Mouse (Mus musculus): ENCODE measurements around the gene Krt23. TPM values are rescaled to one million over a fixed set of nuclear protein-coding genes. Genes with fewer than 3 reads are reported as not detected.

Gene Krt23
- 0.61 and 2.4 TPM in 2 replicates for polyA plus RNA-seq (2016; fragmentation: Nextera tagmentation; extraction: Ambion mirVana)

DNA sequence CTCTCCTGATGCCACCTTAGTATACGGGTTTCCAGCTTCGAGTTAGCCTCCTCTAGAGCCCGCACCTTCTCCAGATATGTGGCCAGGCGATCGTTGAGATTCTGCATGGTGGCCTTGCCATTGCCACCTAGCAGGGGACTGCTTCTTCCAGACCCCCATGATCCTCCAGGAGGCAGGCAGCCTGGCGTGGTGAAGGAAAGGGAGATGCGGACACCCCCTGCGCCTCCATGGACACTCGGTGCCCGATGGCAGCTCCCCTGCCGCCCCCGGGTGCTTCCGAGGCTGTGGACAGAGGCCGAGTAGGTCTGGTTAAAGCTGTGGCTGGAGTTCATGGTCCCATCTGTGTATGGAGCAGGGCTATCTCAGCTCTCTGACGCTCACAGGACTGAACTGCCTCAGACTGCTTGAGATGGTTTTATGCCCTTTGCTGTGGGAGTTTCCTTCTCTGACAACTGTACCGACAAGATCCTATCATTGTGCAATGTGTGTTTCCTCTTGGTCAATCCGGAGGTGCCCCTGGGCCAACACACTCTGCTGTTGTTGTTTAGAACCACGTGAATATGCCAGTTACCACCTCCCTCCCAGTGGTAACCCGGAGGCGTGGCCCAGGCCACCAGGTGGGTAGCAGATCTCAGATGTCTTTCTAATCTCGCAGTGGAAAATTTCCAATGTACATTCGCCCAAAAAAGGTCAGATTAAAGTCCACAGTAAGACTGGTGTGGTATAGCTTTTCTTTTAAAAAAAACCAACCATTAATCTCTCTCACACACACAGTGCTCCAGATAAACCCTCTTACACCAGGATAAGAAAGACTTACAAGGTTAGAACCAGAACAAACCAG, at the start of gene Krt23:
TSS of gene Krt23 (minus strand) at position 405 of the 841 bp plus-strand sequence.
- no peak within 1 kb of the TSS for H3K4me2 ChIP-seq (replicated peaks)
- ATAC-seq (ENCODE audit: insufficient number of reproducible peaks, insufficient read depth, low FRiP score, low TSS enrichment), result 0 out of 2 replicates have a peak, but pooled peaks have one; percentile 35
- H3K27me3 ChIP-seq, result no peaks in the 10 kb centered on the region
- no peaks in the 10 kb centered on the region for H3K9me3 ChIP-seq
- no peak within 1 kb of the TSS for H3K4me3 ChIP-seq
- 78% methylated on average over 22 of the region's 22 CpGs for WGBS
- H3K4me1 ChIP-seq, result no peaks in the 10 kb centered on the region
- H3K27ac ChIP-seq, result no peak within 1 kb of the TSS
- H3K9ac ChIP-seq, result no peak within 1 kb of the TSS
- H3K36me3 ChIP-seq, result no peaks in the 10 kb centered on the region

DNA sequence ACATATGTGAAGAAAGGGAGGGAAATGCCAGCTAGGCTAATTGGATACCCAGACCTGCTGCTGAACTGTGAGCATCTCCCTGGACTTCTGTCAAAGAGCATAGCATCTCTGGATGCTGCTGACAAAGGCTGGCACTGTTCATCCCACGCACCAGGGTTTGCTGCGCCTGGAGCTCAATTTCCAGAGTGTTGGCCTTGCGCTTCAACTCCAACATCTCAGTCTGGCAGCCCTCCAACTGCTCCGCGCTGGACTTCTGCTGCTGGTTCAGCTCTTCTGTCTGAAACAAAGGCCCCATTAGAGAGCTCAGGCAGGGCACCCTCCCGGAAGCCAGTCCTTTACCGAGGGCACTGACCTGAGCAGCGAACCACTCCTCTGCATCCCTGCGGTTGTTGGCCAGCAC, 46.8 kb upstream of the Krt23 start:
- no peak for ATAC-seq (ENCODE audit: insufficient number of reproducible peaks, insufficient read depth, low FRiP score, low TSS enrichment)
- Histone ChIP-seq H3K27ac (no peak overlapping the region), H3K4me3 (no peak overlapping the region), H3K4me2 (replicated peaks) (no peak overlapping the region), H3K36me3 (no peaks in the 10 kb centered on the region), H3K4me1 (no peaks in the 10 kb centered on the region), H3K9me3 (no peaks in the 10 kb centered on the region), H3K27me3 (no peaks in the 10 kb centered on the region), H3K9ac (no peak overlapping the region)
- WGBS, result 41% methylated on average over 9 of the region's 9 CpGs

DNA sequence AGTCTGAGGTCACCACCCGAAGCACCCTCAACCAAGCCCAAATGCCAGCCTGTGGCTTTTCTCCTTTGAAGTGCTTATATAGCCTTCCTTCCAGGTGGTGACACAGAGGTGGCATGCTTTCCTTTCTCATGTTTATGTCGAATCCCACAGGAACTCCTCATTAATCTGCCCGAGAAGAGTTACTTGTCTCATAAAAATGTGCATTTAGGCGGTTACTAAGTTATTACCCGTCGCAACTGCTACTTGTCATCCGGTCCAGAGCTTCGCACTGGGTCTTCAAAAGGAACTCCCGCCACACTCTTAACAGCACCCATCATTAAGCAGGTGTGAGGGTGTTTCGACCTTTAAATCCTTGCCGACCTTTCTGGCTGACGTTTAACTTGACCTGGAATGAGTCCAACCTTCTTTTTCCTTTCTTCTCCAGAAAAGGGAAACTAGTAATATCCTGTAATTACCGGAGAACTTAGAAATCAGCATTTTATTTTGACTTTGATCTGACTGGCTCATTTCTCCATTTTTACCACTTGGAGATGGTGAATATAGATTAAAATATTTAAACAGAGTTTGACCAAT, 28.4 kb upstream of the Krt23 start, which contains the start of gene Krt39:
TSS of gene Krt39 (minus strand) at position 51 of the 573 bp plus-strand sequence.
- H3K9me3 ChIP-seq, result no peaks in the 10 kb centered on the region
- 80% methylated on average over 13 of the region's 13 CpGs for WGBS
- no peaks in the 10 kb centered on the region for H3K27me3 ChIP-seq
- no peak within 1 kb of the TSS for H3K9ac ChIP-seq
- no peak within 1 kb of the TSS for H3K4me3 ChIP-seq
- H3K4me2 ChIP-seq (replicated peaks), result no peak within 1 kb of the TSS
- no peaks in the 10 kb centered on the region for H3K4me1 ChIP-seq
- ATAC-seq (ENCODE audit: insufficient number of reproducible peaks, insufficient read depth, low FRiP score, low TSS enrichment), result no peak
- H3K36me3 ChIP-seq, result no peaks in the 10 kb centered on the region
- H3K27ac ChIP-seq, result no peak within 1 kb of the TSS

DNA sequence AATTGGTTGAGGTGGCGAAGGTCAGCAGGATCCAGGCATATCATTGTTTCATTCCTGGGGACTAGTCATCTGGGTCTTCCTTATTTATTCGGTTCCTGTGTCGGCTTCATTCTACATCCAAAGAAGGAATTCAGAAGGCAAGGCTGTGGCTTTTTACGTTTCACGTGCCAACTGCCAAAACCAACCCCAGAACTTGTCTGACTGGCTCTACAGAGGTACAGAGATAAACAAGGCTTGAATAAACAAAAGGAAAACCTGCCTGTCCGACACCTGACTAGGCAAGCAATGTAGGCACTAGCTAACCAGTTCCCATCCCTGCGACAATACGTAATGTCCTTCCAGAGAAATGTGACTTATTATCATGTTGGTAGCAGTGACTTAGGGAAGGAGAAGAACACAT, 21.2 kb upstream of the Krt23 start:
- H3K4me1 ChIP-seq, result no peaks in the 10 kb centered on the region
- ATAC-seq (ENCODE audit: insufficient number of reproducible peaks, insufficient read depth, low FRiP score, low TSS enrichment), result no peak
- H3K4me2 ChIP-seq (replicated peaks), result no peak overlapping the region
- no peaks in the 10 kb centered on the region for H3K36me3 ChIP-seq
- H3K4me3 ChIP-seq, result no peak overlapping the region
- no peaks in the 10 kb centered on the region for H3K9me3 ChIP-seq
- no peaks in the 10 kb centered on the region for H3K27me3 ChIP-seq
- WGBS, result 79% methylated on average over 8 of the region's 8 CpGs
- H3K27ac ChIP-seq, result no peak overlapping the region
- H3K9ac ChIP-seq, result no peak overlapping the region

DNA sequence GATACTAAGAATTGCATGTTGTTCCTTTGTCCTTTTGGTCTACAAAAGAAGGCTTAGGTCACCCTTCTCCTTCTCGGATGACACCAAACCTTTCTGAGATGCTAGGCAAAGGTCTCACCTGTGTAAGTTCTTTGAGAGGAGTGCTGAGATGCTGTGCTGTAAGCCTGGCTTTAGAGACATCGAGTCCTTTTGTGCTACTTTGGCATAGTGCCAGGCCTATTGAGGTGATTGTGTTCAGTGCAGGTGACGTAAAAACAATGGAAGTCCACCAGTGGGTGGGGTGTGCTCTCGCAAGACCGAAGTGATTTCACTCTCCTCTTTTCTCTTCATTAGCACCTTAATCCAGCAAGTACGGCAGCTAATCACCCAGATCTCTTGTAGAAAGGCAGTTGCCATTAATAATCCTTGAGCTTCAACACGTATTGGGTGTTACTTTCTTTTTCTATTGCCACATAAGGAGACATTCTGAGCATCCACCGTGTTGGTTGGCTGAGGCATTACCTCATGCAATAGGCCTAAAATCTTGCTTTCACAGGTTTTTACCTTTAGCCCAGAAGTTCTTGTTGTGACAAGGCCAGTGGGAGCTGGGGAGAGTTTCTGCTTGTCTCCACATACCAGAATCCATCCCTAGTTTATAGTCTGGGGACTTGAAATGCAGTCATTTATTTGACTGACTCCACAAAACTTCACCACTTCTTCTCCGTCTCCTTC, 7.3 kb upstream of the Krt23 start:
- H3K4me2 ChIP-seq (replicated peaks), result no peak overlapping the region
- no peaks in the 10 kb centered on the region for H3K9me3 ChIP-seq
- H3K4me1 ChIP-seq, result no peaks in the 10 kb centered on the region
- H3K27ac ChIP-seq, result no peak overlapping the region
- ATAC-seq (ENCODE audit: insufficient number of reproducible peaks, insufficient read depth, low FRiP score, low TSS enrichment), result no peak
- no peak overlapping the region for H3K4me3 ChIP-seq
- no peaks in the 10 kb centered on the region for H3K27me3 ChIP-seq
- no peaks in the 10 kb centered on the region for H3K36me3 ChIP-seq
- no peak overlapping the region for H3K9ac ChIP-seq
- WGBS, result 79% methylated on average over 9 of the region's 9 CpGs

DNA sequence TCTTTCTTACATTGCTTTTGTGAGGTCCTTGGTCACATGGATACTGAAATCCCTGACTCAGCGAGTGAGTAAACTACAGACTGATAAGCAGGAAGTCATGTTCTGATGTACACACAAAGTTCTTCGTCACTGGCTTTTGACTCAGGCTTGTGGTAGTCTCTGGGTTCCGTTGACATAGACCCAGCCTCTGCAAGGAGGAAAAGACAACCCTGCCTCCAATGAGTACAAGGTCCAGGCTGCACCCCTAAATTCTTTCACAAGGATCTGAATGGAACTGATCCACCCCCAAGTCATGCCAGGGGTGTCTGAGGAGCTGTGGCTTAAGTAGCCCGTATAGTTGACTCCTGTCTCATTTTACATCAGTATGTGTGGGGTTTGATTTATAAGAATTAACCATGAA, 3.5 kb upstream of the Krt23 start:
- no peak overlapping the region for H3K4me2 ChIP-seq (replicated peaks)
- H3K27ac ChIP-seq, result no peak overlapping the region
- ATAC-seq (ENCODE audit: insufficient number of reproducible peaks, insufficient read depth, low FRiP score, low TSS enrichment), result no peak
- no peaks in the 10 kb centered on the region for H3K27me3 ChIP-seq
- no peak overlapping the region for H3K9ac ChIP-seq
- no peak overlapping the region for H3K4me3 ChIP-seq
- no peaks in the 10 kb centered on the region for H3K9me3 ChIP-seq
- 86% methylated on average over 4 of the region's 4 CpGs for WGBS
- no peaks in the 10 kb centered on the region for H3K36me3 ChIP-seq
- no peaks in the 10 kb centered on the region for H3K4me1 ChIP-seq

DNA sequence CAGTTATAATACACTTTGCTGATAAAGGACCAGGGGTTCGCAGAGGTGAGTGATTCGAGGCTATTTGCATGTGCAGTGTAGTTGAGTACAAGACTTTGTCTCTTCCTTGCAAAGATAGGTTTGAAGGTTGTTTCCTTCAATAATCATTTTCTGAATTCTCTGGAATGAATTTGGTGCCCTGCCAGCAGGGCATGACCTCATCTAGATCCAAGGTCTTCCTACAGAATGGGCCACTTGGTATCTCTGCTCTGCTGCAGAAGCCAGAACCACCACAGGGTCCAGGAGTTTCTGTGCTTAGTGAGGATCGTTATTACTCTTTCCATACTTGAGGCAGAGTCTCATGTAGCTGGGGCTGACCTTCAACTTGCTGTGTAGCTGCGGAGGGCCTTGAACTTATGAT, 1.8 kb upstream of the Krt23 start:
- Histone ChIP-seq H3K4me1 (no peaks in the 10 kb centered on the region), H3K4me3 (no peak overlapping the region), H3K36me3 (no peaks in the 10 kb centered on the region), H3K27ac (no peak overlapping the region), H3K9me3 (no peaks in the 10 kb centered on the region), H3K9ac (no peak overlapping the region), H3K27me3 (no peaks in the 10 kb centered on the region), H3K4me2 (replicated peaks) (no peak overlapping the region)
- no peak for ATAC-seq (ENCODE audit: insufficient number of reproducible peaks, insufficient read depth, low FRiP score, low TSS enrichment)
- WGBS, result 95% methylated on average over 4 of the region's 4 CpGs

DNA sequence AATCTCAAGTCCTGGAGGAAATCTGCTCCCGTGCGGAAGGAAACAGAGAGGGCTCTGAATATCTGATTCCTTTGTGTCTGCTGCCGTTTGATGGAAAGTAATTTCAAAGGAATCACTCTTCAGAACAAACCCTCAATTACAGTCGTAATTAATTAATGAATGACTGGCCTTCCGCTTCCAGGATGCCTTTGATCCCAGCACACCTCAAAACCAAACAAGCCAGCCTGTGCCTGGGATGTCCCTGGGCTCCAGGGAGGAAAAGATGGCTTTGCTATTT, 575 bp upstream of the Krt23 start:
- WGBS, result 24% methylated on average over 5 of the region's 5 CpGs
- Histone ChIP-seq H3K4me2 (replicated peaks) (no peak overlapping the region), H3K36me3 (no peaks in the 10 kb centered on the region), H3K4me3 (no peak overlapping the region), H3K27me3 (no peaks in the 10 kb centered on the region), H3K9me3 (no peaks in the 10 kb centered on the region), H3K9ac (no peak overlapping the region), H3K4me1 (no peaks in the 10 kb centered on the region), H3K27ac (no peak overlapping the region)
- no peak for ATAC-seq (ENCODE audit: insufficient number of reproducible peaks, insufficient read depth, low FRiP score, low TSS enrichment)

DNA sequence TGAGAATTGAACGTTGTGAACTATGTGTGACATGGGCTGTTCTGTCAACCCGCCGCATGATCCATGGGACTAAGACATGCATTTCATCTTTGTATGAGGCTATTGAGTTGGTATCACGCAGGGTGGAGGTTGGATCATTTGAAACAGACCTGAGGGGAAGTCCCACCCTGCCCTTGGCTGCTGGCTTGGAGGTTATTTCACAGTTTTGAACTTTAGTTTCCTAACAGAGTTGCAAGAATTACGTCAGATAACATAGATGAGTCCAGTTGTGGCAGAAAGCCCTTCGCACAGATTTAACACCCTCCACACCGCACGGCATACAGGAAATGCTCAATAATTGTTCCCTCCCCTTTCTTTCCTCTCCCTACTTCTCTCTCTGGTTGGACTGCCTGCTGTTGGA, 1.9 kb downstream of the Krt23 start:
- H3K36me3 ChIP-seq, result no peaks in the 10 kb centered on the region
- 75% methylated on average over 8 of the region's 8 CpGs for WGBS
- H3K27ac ChIP-seq, result no peak overlapping the region
- no peaks in the 10 kb centered on the region for H3K9me3 ChIP-seq
- no peak overlapping the region for H3K9ac ChIP-seq
- H3K4me2 ChIP-seq (replicated peaks), result no peak overlapping the region
- H3K4me3 ChIP-seq, result no peak overlapping the region
- no peak for ATAC-seq (ENCODE audit: insufficient number of reproducible peaks, insufficient read depth, low FRiP score, low TSS enrichment)
- H3K4me1 ChIP-seq, result no peaks in the 10 kb centered on the region
- no peaks in the 10 kb centered on the region for H3K27me3 ChIP-seq

DNA sequence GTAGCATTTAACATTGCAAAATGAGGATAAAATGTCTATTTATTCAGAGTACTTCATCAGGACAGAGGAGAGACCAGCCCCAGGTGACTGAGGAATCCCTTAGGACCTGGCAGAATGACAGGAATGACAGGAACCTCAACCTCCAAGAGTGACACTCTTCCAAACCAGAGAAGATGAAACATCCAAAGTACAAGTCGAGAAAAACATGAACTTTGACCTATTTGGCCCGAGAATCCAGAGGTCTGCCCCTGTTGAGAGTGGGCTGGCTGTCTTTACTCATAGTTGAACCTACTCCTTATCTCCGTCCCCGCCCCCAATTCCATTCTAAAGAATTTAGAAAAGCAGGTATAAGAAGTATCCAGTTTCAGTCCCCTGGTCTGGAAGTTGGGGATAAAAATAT, 2.3 kb downstream of the Krt23 start:
- Histone ChIP-seq H3K9me3 (no peaks in the 10 kb centered on the region), H3K9ac (no peak overlapping the region), H3K36me3 (no peaks in the 10 kb centered on the region), H3K4me2 (replicated peaks) (no peak overlapping the region), H3K27me3 (no peaks in the 10 kb centered on the region), H3K27ac (no peak overlapping the region), H3K4me3 (no peak overlapping the region), H3K4me1 (no peaks in the 10 kb centered on the region)
- WGBS, result 46% methylated on average over 4 of the region's 4 CpGs
- ATAC-seq (ENCODE audit: insufficient number of reproducible peaks, insufficient read depth, low FRiP score, low TSS enrichment), result no peak

DNA sequence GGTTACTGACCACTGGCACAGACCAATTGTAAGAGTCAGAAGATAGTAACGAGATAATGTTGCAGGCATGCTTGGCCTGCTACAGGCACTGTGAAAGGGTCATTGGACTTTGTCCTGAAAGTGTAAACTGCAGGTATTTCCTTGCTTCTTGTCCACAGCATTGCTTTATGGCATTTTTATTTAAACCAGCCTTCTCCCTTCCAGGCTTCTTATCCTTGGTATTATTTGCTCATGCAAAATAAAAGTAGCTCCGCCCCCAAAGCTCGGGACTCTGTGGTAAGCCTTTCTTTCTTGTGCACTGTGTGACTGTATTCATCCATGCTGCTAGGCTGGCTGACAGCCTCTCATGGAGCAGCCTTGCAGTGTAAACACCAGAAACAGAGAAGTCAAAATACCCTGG, 3.7 kb downstream of the Krt23 start:
- Histone ChIP-seq H3K36me3 (no peaks in the 10 kb centered on the region), H3K9me3 (no peaks in the 10 kb centered on the region), H3K27ac (no peak overlapping the region), H3K4me3 (no peak overlapping the region), H3K9ac (no peak overlapping the region), H3K4me2 (replicated peaks) (no peak overlapping the region), H3K4me1 (no peaks in the 10 kb centered on the region), H3K27me3 (no peaks in the 10 kb centered on the region)
- no peak for ATAC-seq (ENCODE audit: insufficient number of reproducible peaks, insufficient read depth, low FRiP score, low TSS enrichment)
- WGBS, result 46% methylated on average over 3 of the region's 3 CpGs

DNA sequence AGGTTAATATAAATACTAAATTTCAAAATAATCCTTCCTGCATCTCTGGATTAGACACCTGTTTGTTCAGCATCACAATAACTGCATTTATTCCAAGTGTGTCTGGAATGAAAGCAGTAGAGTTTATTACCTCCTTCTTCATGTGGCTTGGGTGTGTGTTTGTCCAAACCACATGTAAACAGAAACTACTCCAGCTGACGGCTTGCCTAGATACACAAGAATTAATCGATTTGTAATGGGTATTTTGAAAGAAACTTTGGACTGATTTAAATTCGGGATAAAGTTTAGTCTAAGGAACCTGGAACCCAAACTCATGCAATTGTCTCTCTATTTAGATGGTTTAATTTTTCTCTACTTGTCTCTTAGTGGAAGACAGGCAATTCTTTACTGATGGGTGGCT, 18.0 kb downstream of the Krt23 start:
- Histone ChIP-seq H3K4me2 (replicated peaks) (no peak overlapping the region), H3K9ac (no peak overlapping the region), H3K4me1 (no peaks in the 10 kb centered on the region), H3K4me3 (no peak overlapping the region), H3K9me3 (no peaks in the 10 kb centered on the region), H3K27ac (no peak overlapping the region), H3K36me3 (no peaks in the 10 kb centered on the region), H3K27me3 (no peaks in the 10 kb centered on the region)
- ATAC-seq (ENCODE audit: insufficient number of reproducible peaks, insufficient read depth, low FRiP score, low TSS enrichment), result no peak
- 79% methylated on average over 3 of the region's 3 CpGs for WGBS

Data from embryonic facial prominence, embryonic 12.5 days (tissue).